Mouse (Mus musculus): ENCODE data around the gene Pmp22.

Gene Pmp22

GRCm38 (mm10) chr11:63128784-63129183, at the start of gene Pmp22:
Gene Pmp22 (plus strand): TSS chr11:63128982.
- DNase-seq (ENCODE audit: low spot score): no peak

GRCm38 (mm10) chr11:63084536-63084935, 44.2 kb upstream of the Pmp22 start:
- DNase-seq (ENCODE audit: low spot score): no peak

GRCm38 (mm10) chr11:63088672-63089071, 40.1 kb upstream of the Pmp22 start:
- no peak for DNase-seq (ENCODE audit: low spot score)

GRCm38 (mm10) chr11:63090210-63090609, 38.6 kb upstream of the Pmp22 start:
- DNase-seq (ENCODE audit: low spot score): no peak

- DNase-seq (ENCODE audit: low spot score): no peak
These were observed 37.8 kb upstream of the Pmp22 start for GRCm38 (mm10) chr11:63090986-63091385.

GRCm38 (mm10) chr11:63092271-63092670, 36.5 kb upstream of the Pmp22 start:
- DNase-seq (ENCODE audit: low spot score): no peak

GRCm38 (mm10) chr11:63093601-63094000, 35.2 kb upstream of the Pmp22 start:
- no peak for DNase-seq (ENCODE audit: low spot score)

- DNase-seq (ENCODE audit: low spot score): no peak
These were observed 34.3 kb upstream of the Pmp22 start for GRCm38 (mm10) chr11:63094496-63094895.

- DNase-seq (ENCODE audit: low spot score): no peak
These were observed 30.8 kb upstream of the Pmp22 start for GRCm38 (mm10) chr11:63098016-63098415.

- DNase-seq (ENCODE audit: low spot score): no peak
These were observed 29.4 kb upstream of the Pmp22 start for GRCm38 (mm10) chr11:63099390-63099789.

- no peak for DNase-seq (ENCODE audit: low spot score)
These were observed 25.5 kb upstream of the Pmp22 start for GRCm38 (mm10) chr11:63103256-63103655.

- DNase-seq (ENCODE audit: low spot score): no peak
These were observed 24.8 kb upstream of the Pmp22 start for GRCm38 (mm10) chr11:63104026-63104425.

GRCm38 (mm10) chr11:63109230-63109775, 19.5 kb upstream of the Pmp22 start:
- DNase-seq (ENCODE audit: low spot score): no peak

GRCm38 (mm10) chr11:63110329-63110728, 18.5 kb upstream of the Pmp22 start:
- DNase-seq (ENCODE audit: low spot score): no peak

- DNase-seq (ENCODE audit: low spot score): no peak
These were observed 13.8 kb upstream of the Pmp22 start for GRCm38 (mm10) chr11:63114807-63115641.

GRCm38 (mm10) chr11:63116652-63117051, 12.1 kb upstream of the Pmp22 start:
- no peak for DNase-seq (ENCODE audit: low spot score)

GRCm38 (mm10) chr11:63117266-63117665, 11.5 kb upstream of the Pmp22 start:
- no peak for DNase-seq (ENCODE audit: low spot score)

GRCm38 (mm10) chr11:63119791-63120190, 9.0 kb upstream of the Pmp22 start:
- DNase-seq (ENCODE audit: low spot score): no peak

GRCm38 (mm10) chr11:63122249-63122648, 6.5 kb upstream of the Pmp22 start:
- no peak for DNase-seq (ENCODE audit: low spot score)

- no peak for DNase-seq (ENCODE audit: low spot score)
These were observed 5.9 kb upstream of the Pmp22 start for GRCm38 (mm10) chr11:63122776-63123350.

GRCm38 (mm10) chr11:63124316-63124715, 4.5 kb upstream of the Pmp22 start:
- no peak for DNase-seq (ENCODE audit: low spot score)

- no peak for DNase-seq (ENCODE audit: low spot score)
These were observed 2.8 kb upstream of the Pmp22 start for GRCm38 (mm10) chr11:63125832-63126456.

- DNase-seq (ENCODE audit: low spot score): no peak
These were observed 1.8 kb upstream of the Pmp22 start for GRCm38 (mm10) chr11:63126976-63127375.
